21 mouse cellular contexts compared by ENCODE assay signal in the genomic region with DNA sequence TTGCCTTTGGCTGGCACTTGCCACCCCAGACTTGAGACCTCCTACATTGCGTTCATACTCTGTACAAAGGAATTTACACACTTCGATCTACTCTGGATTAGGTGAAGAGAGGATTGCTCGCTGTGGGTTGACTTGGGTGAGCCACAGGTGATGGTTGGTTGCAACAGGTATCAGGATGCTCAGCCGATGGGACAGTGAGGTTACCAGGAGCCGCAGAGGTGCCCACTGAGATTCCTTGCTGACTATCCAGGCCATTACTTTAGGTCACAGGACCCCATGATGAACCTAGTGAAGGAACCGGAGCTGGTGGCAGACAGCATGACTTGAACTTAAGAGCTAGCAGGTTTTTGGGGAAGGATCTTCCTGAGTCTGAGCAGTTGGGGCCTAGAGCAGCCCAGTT. TPM values are rescaled to one million over a fixed set of nuclear protein-coding genes. Genes with fewer than 3 reads are reported as not detected.
DNase-seq lines count a peak whose midpoint lies in the region; ATAC-seq lines count a peak whose summit lies in the region.
"Had no signal": no experiment of that assay in that cellular context is flagged by ENCODE, and none has a peak within 500 bp of the region (broad histone marks: within the 10 kb centered on the region; RNA-seq: fewer than 3 reads in every experiment).

No protein-coding gene starts in this region.

- no peak overlapping the region for H3K9ac ChIP-seq in heart, embryonic 12.5 days
- H3K9ac ChIP-seq in intestine, embryonic 14.5 days (ENCODE audit: low read length) = no peak overlapping the region
- no peak overlapping the region for H3K9ac ChIP-seq in intestine, embryonic 16.5 days (ENCODE audit: low read depth, low read length)
- no peak overlapping the region for H3K9ac ChIP-seq in limb, embryonic 11.5 days (ENCODE audit: low read length)

- H3K4me2 ChIP-seq in heart, embryonic 12.5 days = no peak overlapping the region
- H3K4me2 ChIP-seq in intestine, embryonic 14.5 days (ENCODE audit: low read length) = no peak overlapping the region
- no peak overlapping the region for H3K4me2 ChIP-seq in intestine, embryonic 16.5 days (ENCODE audit: low read depth, low read length)
- no peak overlapping the region for H3K4me2 ChIP-seq in limb, embryonic 11.5 days (ENCODE audit: low read depth, severe bottlenecking)

- H3K4me3 ChIP-seq in heart, embryonic 12.5 days = no peak overlapping the region
- no peak overlapping the region for H3K4me3 ChIP-seq in heart, embryonic 10.5 days
- H3K4me3 ChIP-seq in intestine, embryonic 14.5 days (ENCODE audit: low read depth, low read length) = no peak overlapping the region
- no peak overlapping the region for H3K4me3 ChIP-seq in intestine, embryonic 16.5 days (ENCODE audit: low read length)
- no peak overlapping the region for H3K4me3 ChIP-seq in limb, embryonic 11.5 days (ENCODE audit: low read depth, low read length)
- no peak overlapping the region for H3K4me3 ChIP-seq in limb, embryonic 10.5 days

- H3K27ac ChIP-seq in heart, embryonic 12.5 days (ENCODE audit: poor library complexity, severe bottlenecking) = no peak overlapping the region
- H3K27ac ChIP-seq in heart, embryonic 10.5 days = no peak overlapping the region
- H3K27ac ChIP-seq in intestine, embryonic 14.5 days (ENCODE audit: low read depth) = no peak overlapping the region
- no peak overlapping the region for H3K27ac ChIP-seq in intestine, embryonic 16.5 days (ENCODE audit: low read length)
- H3K27ac ChIP-seq in limb, embryonic 11.5 days (replicated peaks; ENCODE audit: low read depth, low read length) = no peak overlapping the region
- no peak overlapping the region for H3K27ac ChIP-seq in limb, embryonic 10.5 days

- H3K9me3 ChIP-seq in heart, embryonic 12.5 days (replicated peaks) = no peaks in the 10 kb centered on the region
- no peaks in the 10 kb centered on the region for H3K9me3 ChIP-seq in heart, embryonic 10.5 days
- H3K9me3 ChIP-seq in intestine, embryonic 14.5 days (ENCODE audit: control insufficient read depth, low read length) = no peaks in the 10 kb centered on the region
- H3K9me3 ChIP-seq in intestine, embryonic 16.5 days (ENCODE audit: control insufficient read depth, low read length) = no peaks in the 10 kb centered on the region
- no peaks in the 10 kb centered on the region for H3K9me3 ChIP-seq in limb, embryonic 11.5 days (ENCODE audit: control insufficient read depth, low read length)
- H3K9me3 ChIP-seq in limb, embryonic 10.5 days (replicated peaks) = no peaks in the 10 kb centered on the region; the same call in 1 of the 2 replicates

- ATAC-seq in heart, embryonic 12.5 days (ENCODE audit: insufficient number of reproducible peaks, low FRiP score) = no peak
- no peak for ATAC-seq in intestine, embryonic 14.5 days (replicated peaks; ENCODE audit: low FRiP score, low TSS enrichment, low read depth)
- no peak for ATAC-seq in intestine, embryonic 16.5 days
- no peak for ATAC-seq in limb, embryonic 11.5 days (ENCODE audit: insufficient number of reproducible peaks, low FRiP score, low TSS enrichment, low read depth)
- ATAC-seq: activated CD4-positive, CD25-positive, alpha-beta regulatory T cell, adult 4 months; CD4-positive, CD25-positive, alpha-beta regulatory T cell, adult 4 months; Patski had no signal

- H3K36me3 ChIP-seq in heart, embryonic 12.5 days = no peaks in the 10 kb centered on the region
- H3K36me3 ChIP-seq in heart, embryonic 10.5 days = no peaks in the 10 kb centered on the region
- no peaks in the 10 kb centered on the region for H3K36me3 ChIP-seq in intestine, embryonic 14.5 days (ENCODE audit: control insufficient read depth, insufficient read depth, low read length)
- no peaks in the 10 kb centered on the region for H3K36me3 ChIP-seq in intestine, embryonic 16.5 days (ENCODE audit: control insufficient read depth, insufficient read depth, low read length)
- no peaks in the 10 kb centered on the region for H3K36me3 ChIP-seq in limb, embryonic 11.5 days (ENCODE audit: control insufficient read depth, insufficient read depth, low read length)
- no peaks in the 10 kb centered on the region for H3K36me3 ChIP-seq in limb, embryonic 10.5 days
- H3K36me3 ChIP-seq: G1E had no signal

- peaks cover 58% of the 10 kb centered on the region for H3K27me3 ChIP-seq in heart, embryonic 12.5 days (replicated peaks)
- H3K27me3 ChIP-seq in heart, embryonic 10.5 days (ENCODE audit: insufficient read depth, poor library complexity, severe bottlenecking) = peaks cover 69% of the 10 kb centered on the region
- peaks cover 45% of the 10 kb centered on the region for H3K27me3 ChIP-seq in intestine, embryonic 14.5 days (replicated peaks; ENCODE audit: control insufficient read depth, insufficient read depth, low read length)
- peaks cover 33% of the 10 kb centered on the region for H3K27me3 ChIP-seq in intestine, embryonic 16.5 days (replicated peaks; ENCODE audit: control insufficient read depth, insufficient read depth, low read length)
- H3K27me3 ChIP-seq in limb, embryonic 11.5 days (ENCODE audit: control insufficient read depth, insufficient read depth, low read length) = peaks cover 40% of the 10 kb centered on the region
- H3K27me3 ChIP-seq in limb, embryonic 10.5 days (ENCODE audit: low read depth, poor library complexity, severe bottlenecking) = peaks cover 60% of the 10 kb centered on the region

- H3K4me1 ChIP-seq in heart, embryonic 12.5 days (replicated peaks) = peaks cover 19% of the 10 kb centered on the region
- H3K4me1 ChIP-seq in heart, embryonic 10.5 days = peaks cover 17% of the 10 kb centered on the region
- 0 out of 2 replicates have a peak, but pooled peaks cover 3% of the 10 kb centered on the region for H3K4me1 ChIP-seq in intestine, embryonic 14.5 days (replicated peaks; ENCODE audit: control insufficient read depth, insufficient read depth, low read length)
- H3K4me1 ChIP-seq in intestine, embryonic 16.5 days (ENCODE audit: control insufficient read depth, insufficient read depth, low read length) = peaks cover 8% of the 10 kb centered on the region
- no peaks in the 10 kb centered on the region; the same call in 1 of the 2 replicates for H3K4me1 ChIP-seq in limb, embryonic 11.5 days (ENCODE audit: control insufficient read depth, insufficient read depth, low read length)
- H3K4me1 ChIP-seq in limb, embryonic 10.5 days = peaks cover 17% of the 10 kb centered on the region

- 81% methylated on average over 6 of the region's 6 CpGs for WGBS in heart, embryonic 12.5 days
- WGBS in heart, embryonic 10.5 days = 81% methylated on average over 6 of the region's 6 CpGs
- 89% methylated on average over 6 of the region's 6 CpGs for WGBS in intestine, embryonic 14.5 days
- 86% methylated on average over 6 of the region's 6 CpGs for WGBS in intestine, embryonic 16.5 days
- WGBS in limb, embryonic 11.5 days = 90% methylated on average over 6 of the region's 6 CpGs
- 89% methylated on average over 6 of the region's 6 CpGs for WGBS in limb, embryonic 10.5 days

- DNase-seq in heart, adult 11 months = peak; percentile 81
- DNase-seq in heart, embryonic 10.5 days (ENCODE audit: low spot score) = peak; percentile 56
- DNase-seq in heart, adult 9 months (ENCODE audit: low spot score in 2 of 2) = no peak
- DNase-seq in intestine, embryonic 14.5 days (ENCODE audit: low spot score) = peak; percentile 33
- peak; percentile 17 for DNase-seq in limb, embryonic 11.5 days (ENCODE audit: low spot score)
- DNase-seq in limb, embryonic 10.5 days (ENCODE audit: low spot score) = no peak
- DNase-seq: adrenal gland, adult 2 months; adrenal gland, adult 8-10 months; adrenal gland, postnatal 10 days; adrenal gland, postnatal 14 days; adrenal gland, postnatal 25 days; adrenal gland, postnatal 36 days; B cell, adult 2 months; cerebellum, adult 11 months; cerebellum, adult 11-12 months had no signal

RNA-seq across cellular contexts. Expression of gene Bean1, which starts 2.2 kb away (rescaled TPM):
- 0.27 and 0.28 TPM in 2 replicates for polyA plus RNA-seq in heart, embryonic 12.5 days (2016; fragmentation: Nextera tagmentation; extraction: Ambion mirVana)
- polyA plus RNA-seq in heart, embryonic 10.5 days (2016; fragmentation: Nextera tagmentation; extraction: Ambion mirVana) = 0.07 and 0.23 TPM in 2 replicates
- 2.3 and 2.4 TPM in 2 replicates for polyA plus RNA-seq in intestine, embryonic 14.5 days (2014; fragmentation: Nextera tagmentation; extraction: Ambion mirVana)
- polyA plus RNA-seq in intestine, embryonic 16.5 days (2015; fragmentation: Nextera tagmentation; extraction: Ambion mirVana) = 0.82 and 1.1 TPM in 2 replicates
- polyA plus RNA-seq in limb, embryonic 11.5 days (2014; fragmentation: Nextera tagmentation; extraction: Ambion mirVana) = 0.33 and 0.35 TPM in 2 replicates
- polyA plus RNA-seq in limb, embryonic 10.5 days (2016; fragmentation: Nextera tagmentation; extraction: Ambion mirVana) = 0.10 and 0.23 TPM in 2 replicates
- polyA plus RNA-seq: activated CD4-positive, CD25-positive, alpha-beta regulatory T cell, adult 4 months; CD4-positive, CD25-positive, alpha-beta regulatory T cell, adult 4 months; G1E; Patski had no signal

Comparison
In these comparisons a context has a peak if more than half of its experiments do, and no peak if none do; other contexts are left out.
1. DNase-seq: peak in heart, adult 11 months (single experiment), heart, embryonic 10.5 days (single experiment), intestine, embryonic 14.5 days (single experiment) and limb, embryonic 11.5 days (single experiment); none in heart, adult 9 months (0 of 2) and limb, embryonic 10.5 days (single experiment).